Mouse (Mus musculus): ENCODE data around the gene Cbarp. TPM values are rescaled to one million over a fixed set of nuclear protein-coding genes. Genes with fewer than 3 reads are reported as not detected.
"Not testable (repeated sequence)": the region's sequence is repeated elsewhere in the genome, so short reads cannot be mapped to it uniquely, and the experiment has no call there.

Cbarp gene
- polyA plus RNA-seq, 1 experiment, result 285 TPM

DNA sequence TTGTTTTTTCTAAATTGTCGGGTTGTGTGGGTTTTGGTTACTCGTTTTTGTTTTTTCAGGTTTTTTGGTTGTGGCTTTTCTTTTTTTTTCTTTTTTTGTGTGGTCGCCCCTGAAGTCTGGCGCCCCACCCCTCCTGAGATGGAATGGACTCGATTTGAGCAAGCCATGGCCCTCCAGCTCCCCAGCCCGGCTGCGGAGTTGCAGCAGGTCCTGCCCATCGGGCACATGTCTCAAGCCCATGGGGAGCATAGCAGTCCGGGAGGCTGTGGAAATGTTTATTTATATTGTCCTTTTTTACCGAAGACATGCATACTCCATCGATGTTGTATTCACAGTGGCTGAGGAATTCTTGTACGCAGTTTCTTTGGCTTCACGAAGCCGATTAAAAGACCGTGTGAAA is 30.6 kb upstream of the Cbarp start:
- no peak overlapping the region for H3K4me3 ChIP-seq (ENCODE audit: insufficient read depth, low read length)
- peaks cover 3% of the 10 kb centered on the region; the same call in 1 of the 2 replicates for H3K4me1 ChIP-seq (ENCODE audit: control insufficient read depth, insufficient read depth, low read length)
- TF ChIP-seq CTCF (IDR thresholded peaks at IDR 0.05; ENCODE audit: extremely low read depth, insufficient read depth, low read length) (no peak), POLR2A (IDR thresholded peaks at IDR 0.05; ENCODE audit: extremely low read depth, insufficient read depth, low read length) (no peak)
- H3K27ac ChIP-seq (ENCODE audit: insufficient read depth, low read length), result no peak overlapping the region

DNA sequence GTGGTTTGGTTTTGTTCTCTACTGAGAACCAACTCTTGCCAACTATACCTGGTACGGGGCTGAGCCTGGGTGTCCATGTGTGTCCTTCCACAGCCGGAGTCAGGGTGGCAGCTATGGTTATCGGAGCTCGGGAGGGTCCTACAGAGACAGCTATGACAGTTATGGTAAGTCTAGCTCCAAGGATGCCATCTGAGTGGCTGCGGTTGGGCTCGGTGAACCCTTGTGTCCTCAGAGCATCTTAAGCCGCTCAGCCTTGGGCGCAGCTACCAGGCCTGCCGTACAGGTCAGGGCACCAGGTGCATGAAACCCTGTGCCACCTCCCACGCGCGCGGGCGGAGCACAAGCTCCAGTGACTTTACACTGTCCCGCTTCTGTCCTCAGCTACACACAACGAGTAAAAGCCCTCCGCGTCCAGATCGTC is 30.0 kb upstream of the Cbarp start:
- Histone ChIP-seq H3K4me1 (ENCODE audit: control insufficient read depth, insufficient read depth, low read length) (peaks cover 4% of the 10 kb centered on the region; the same call in 1 of the 2 replicates), H3K27ac (ENCODE audit: insufficient read depth, low read length) (no peak overlapping the region), H3K4me3 (ENCODE audit: insufficient read depth, low read length) (no peak overlapping the region)
- TF ChIP-seq POLR2A (IDR thresholded peaks at IDR 0.05; ENCODE audit: extremely low read depth, insufficient read depth, low read length) (no peak), CTCF (IDR thresholded peaks at IDR 0.05; ENCODE audit: extremely low read depth, insufficient read depth, low read length) (no peak)

DNA sequence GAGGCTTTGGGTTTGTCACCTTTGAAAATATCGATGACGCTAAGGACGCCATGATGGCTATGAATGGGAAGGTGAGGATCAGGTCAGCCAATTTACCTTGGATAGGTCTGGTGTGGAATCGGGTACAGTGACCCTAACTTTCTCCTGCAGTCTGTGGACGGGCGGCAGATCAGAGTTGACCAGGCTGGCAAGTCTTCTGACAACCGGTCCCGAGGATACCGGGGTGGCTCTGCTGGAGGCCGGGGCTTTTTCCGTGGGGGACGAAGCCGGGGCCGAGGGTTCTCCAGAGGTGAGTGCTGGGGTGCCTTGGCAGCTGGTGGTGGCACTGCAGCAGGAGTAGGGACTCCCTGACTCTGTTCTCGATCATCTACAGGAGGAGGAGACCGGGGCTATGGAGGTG is 29.4 kb upstream of the Cbarp start:
- no peak overlapping the region for H3K27ac ChIP-seq (ENCODE audit: insufficient read depth, low read length)
- no peak overlapping the region for H3K4me3 ChIP-seq (ENCODE audit: insufficient read depth, low read length)
- TF ChIP-seq POLR2A (IDR thresholded peaks at IDR 0.05; ENCODE audit: extremely low read depth, insufficient read depth, low read length) (no peak), CTCF (IDR thresholded peaks at IDR 0.05; ENCODE audit: extremely low read depth, insufficient read depth, low read length) (no peak)
- peaks cover 6% of the 10 kb centered on the region; the same call in 1 of the 2 replicates for H3K4me1 ChIP-seq (ENCODE audit: control insufficient read depth, insufficient read depth, low read length)

DNA sequence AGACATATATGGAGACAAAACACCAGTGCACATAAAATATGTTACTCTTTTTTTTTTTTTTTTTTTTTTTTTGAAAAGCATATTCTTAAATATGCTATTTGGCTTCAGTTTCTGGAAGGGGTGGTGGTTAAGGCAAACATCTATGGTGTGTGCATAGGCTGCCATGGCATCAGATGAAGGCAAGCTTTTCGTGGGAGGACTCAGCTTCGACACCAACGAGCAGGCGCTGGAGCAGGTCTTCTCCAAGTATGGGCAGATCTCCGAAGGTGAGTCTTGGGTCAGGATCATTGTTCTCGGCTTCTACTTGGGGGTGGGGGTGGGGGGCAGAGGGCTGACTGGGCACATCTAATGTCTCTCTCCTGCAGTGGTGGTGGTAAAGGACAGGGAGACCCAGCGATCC is 29.0 kb upstream of the Cbarp start:
- peaks cover 6% of the 10 kb centered on the region; the same call in 1 of the 2 replicates for H3K4me1 ChIP-seq (ENCODE audit: control insufficient read depth, insufficient read depth, low read length)
- H3K4me3 ChIP-seq (ENCODE audit: insufficient read depth, low read length), result no peak overlapping the region
- no peak overlapping the region for H3K27ac ChIP-seq (ENCODE audit: insufficient read depth, low read length)
- no peak for TF ChIP-seq CTCF (IDR thresholded peaks at IDR 0.05; ENCODE audit: extremely low read depth, insufficient read depth, low read length)
- no peak for TF ChIP-seq POLR2A (IDR thresholded peaks at IDR 0.05; ENCODE audit: extremely low read depth, insufficient read depth, low read length)

DNA sequence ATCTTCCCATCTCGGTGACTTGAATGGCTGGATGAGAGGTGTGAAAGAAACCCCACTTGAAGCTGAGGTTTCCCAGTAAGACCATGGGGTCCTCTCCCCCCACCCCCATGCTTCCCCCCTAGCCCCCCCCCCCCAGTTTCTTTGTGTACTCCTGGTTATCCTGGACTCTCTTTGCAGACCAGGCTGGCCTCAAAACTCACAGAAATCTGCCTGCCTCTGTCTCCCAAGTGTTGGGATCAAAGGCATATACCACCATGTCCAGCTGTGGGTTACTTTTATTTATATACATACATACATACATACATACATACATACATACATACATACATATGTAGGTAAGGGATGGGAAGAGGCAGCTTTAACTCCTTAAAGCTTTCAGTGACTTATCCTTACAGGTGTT is 28.4 kb upstream of the Cbarp start:
- Histone ChIP-seq H3K4me1 (ENCODE audit: control insufficient read depth, insufficient read depth, low read length) (peaks cover 9% of the 10 kb centered on the region), H3K4me3 (ENCODE audit: insufficient read depth, low read length) (peak overlapping the region; percentile 76; the same call in 1 of the 2 replicates), H3K27ac (ENCODE audit: insufficient read depth, low read length) (no peak overlapping the region)
- TF ChIP-seq CTCF (IDR thresholded peaks at IDR 0.05; ENCODE audit: extremely low read depth, insufficient read depth, low read length) (no peak), POLR2A (IDR thresholded peaks at IDR 0.05; ENCODE audit: extremely low read depth, insufficient read depth, low read length) (no peak)

DNA sequence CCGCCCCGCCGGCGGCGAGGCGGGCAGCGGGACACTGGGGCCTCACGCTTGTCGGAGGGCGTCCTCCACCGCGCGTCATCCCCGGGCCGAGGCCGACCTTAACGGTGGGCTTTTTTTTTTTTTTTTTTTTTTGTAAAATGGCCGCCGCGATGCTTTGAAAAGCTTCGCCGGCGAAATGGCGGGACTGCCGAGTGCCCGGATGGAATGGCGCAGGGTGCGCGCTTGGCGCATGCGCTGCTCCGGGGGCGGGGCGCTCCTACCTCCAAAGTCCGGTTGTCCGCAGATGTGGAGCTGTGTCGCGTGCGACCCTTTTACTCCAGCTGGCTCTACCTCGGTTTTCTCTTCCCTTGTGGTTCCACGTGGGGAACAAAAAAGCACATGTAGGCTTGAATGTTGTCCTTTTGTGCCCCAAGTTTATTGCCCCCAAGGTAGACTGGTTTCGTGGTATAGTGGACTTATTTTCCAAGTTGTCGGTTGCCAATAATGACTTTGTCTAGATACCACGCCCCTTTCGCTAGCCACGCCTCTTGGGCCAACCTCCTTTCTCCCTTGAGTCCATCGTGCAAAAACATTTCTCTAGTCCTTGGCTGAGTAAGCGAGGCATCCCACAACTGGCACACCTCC is 27.5 kb upstream of the Cbarp start:
- TF ChIP-seq POLR2A (IDR thresholded peaks at IDR 0.05; ENCODE audit: extremely low read depth, insufficient read depth, low read length) (peak; percentile 14; the same call in 1 of the 2 replicates), CTCF (IDR thresholded peaks at IDR 0.05; ENCODE audit: extremely low read depth, insufficient read depth, low read length) (no peak)
- H3K4me3 ChIP-seq (ENCODE audit: insufficient read depth, low read length), result peak overlapping the region; percentile 76
- peak overlapping the region; percentile 95 for H3K27ac ChIP-seq (ENCODE audit: insufficient read depth, low read length)
- H3K4me1 ChIP-seq (ENCODE audit: control insufficient read depth, insufficient read depth, low read length), result peaks cover 10% of the 10 kb centered on the region

DNA sequence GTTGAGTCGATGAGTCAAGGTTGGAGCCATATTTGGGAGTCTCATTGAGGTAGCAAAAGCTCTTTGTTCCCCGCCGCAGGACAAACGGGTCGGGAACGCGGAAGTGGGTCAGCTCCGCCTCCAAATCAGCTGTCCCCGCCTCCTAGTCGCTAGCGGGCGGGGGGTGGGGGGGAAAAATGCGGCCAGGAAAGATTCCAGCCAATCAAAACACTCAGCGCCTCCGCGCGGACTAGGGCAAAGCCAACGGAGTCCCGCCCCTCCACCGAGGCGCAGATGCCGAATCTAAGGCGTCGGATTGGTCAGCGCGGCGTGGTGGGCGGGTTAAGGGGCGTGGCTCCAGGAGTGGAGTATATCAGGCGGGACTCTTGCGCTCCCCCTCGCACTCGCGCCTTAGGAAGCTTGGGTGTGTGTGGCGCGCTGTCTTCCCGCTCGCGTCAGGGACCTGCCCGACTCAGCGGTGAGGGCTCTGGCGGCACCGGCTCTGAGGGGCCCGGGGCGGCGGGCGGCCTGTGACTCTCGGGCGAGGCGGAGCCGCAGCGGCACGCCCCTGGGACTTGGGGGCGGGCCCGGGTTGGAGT is 26.9 kb upstream of the Cbarp start:
- Histone ChIP-seq H3K27ac (ENCODE audit: insufficient read depth, low read length) (peak overlapping the region; percentile 95), H3K4me1 (ENCODE audit: control insufficient read depth, insufficient read depth, low read length) (peaks cover 10% of the 10 kb centered on the region), H3K4me3 (ENCODE audit: insufficient read depth, low read length) (peak overlapping the region; percentile 76)
- TF ChIP-seq POLR2A (IDR thresholded peaks at IDR 0.05; ENCODE audit: extremely low read depth, insufficient read depth, low read length) (peak; percentile 99), CTCF (IDR thresholded peaks at IDR 0.05; ENCODE audit: extremely low read depth, insufficient read depth, low read length) (no peak)

DNA sequence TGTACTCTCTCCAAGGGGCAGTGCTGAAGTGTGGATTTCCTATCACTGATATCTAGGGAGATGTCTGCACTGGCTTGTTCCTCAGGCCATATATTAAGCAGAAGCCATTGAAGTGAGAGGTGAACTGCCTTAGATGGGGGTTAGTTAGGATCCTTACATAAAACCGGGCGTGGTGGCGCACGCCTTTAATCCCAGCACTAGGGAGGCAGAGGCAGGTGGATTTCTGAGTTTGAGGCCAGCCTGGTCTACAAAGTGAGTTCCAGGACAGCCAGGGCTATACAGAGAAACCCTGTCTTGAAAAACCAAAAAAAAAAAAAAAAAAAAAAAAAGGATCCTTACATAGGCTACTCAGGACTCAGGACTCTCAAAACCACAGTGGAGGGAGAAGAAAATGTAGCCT is 25.5 kb upstream of the Cbarp start:
- not testable (repeated sequence) for H3K4me3 ChIP-seq (ENCODE audit: insufficient read depth, low read length); H3K4me1 ChIP-seq (ENCODE audit: control insufficient read depth, insufficient read depth, low read length)

DNA sequence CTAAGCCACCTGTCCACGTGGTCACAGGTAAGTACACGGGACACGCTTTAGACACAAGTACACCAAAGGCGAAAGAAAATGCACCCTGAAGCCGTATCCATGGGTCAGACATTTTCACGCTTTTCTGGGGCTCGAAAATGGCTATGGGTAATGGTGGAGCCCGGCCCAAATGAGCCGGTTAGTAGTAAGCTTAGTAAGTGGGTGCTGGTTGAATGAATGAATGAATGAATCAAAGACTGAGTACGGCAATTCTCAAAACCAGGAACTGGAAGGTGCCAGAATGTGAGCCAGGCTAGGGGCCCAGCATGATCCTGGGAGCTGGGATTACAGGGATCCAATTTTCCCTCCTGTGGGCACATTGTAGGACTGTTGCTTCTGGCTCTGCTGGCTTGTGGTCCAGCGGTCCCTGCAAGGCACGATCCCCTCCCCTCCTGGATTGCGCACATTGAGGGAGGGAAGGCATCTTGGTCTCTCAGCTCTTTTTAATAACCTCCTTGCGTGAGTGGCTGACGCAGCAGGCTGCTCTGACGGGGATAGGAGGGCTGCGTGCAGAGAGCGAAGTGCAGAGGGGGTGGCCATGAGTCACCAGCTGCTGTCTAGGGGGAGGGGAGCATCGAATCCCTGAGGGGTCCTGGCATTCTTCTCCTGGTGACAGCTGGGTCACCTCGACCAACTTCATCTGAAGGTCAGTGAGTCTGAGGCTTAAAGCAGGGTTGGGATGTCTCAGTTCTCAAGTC is 24.9 kb upstream of the Cbarp start, which contains the start of gene Cirbp:
Gene Cirbp (plus strand): TSS at position 594 of the 737 bp plus-strand sequence.
- no peak for TF ChIP-seq CTCF (IDR thresholded peaks at IDR 0.05; ENCODE audit: extremely low read depth, insufficient read depth, low read length)
- peak; percentile 54; the same call in 1 of the 2 replicates for TF ChIP-seq POLR2A (IDR thresholded peaks at IDR 0.05; ENCODE audit: extremely low read depth, insufficient read depth, low read length)

More for the DNA sequence above, 25.5 kb upstream of the Cbarp start:
- 0 out of 2 replicates have a peak overlapping the region, but pooled peaks have one; percentile 43 for H3K27ac ChIP-seq (ENCODE audit: insufficient read depth, low read length)

More for the DNA sequence above, 24.9 kb upstream of the Cbarp start, which contains the start of gene Cirbp:
- H3K27ac ChIP-seq (ENCODE audit: insufficient read depth, low read length), result peak within 1 kb of the TSS; percentile 52; the same call in 1 of the 2 replicates
- peaks cover 12% of the 10 kb centered on the region for H3K4me1 ChIP-seq (ENCODE audit: control insufficient read depth, insufficient read depth, low read length)
- H3K4me3 ChIP-seq (ENCODE audit: insufficient read depth, low read length), result peak within 1 kb of the TSS; percentile 21
